Mouse (Mus musculus) forebrain, embryonic 12.5 days (tissue): ENCODE measurements around the gene Kmt2a. TPM values are rescaled to one million over a fixed set of nuclear protein-coding genes. Genes with fewer than 3 reads are reported as not detected.

ENCODE experiments used
- ATAC-seq: fragments of 200-750 bp; cut with Nextera tagmentation; 2 replicates; pipeline ENCODE4 v1.8.0; 2017; ENCODE audit warnings: moderate TSS enrichment; ENCODE audit not compliant: low FRiP score
- H3K27ac ChIP-seq: fragments of 300-500 bp; sonication (generic); 2 replicates; pipeline ENCODE4 v1.5.1; 2016; ENCODE audit warnings: mild to moderate bottlenecking
- H3K27me3 ChIP-seq: fragments of 300-500 bp; sonication (generic); 2 replicates; pipeline ENCODE4 v1.6.1; 2016; ENCODE audit warnings: mild to moderate bottlenecking
- H3K36me3 ChIP-seq: fragments of 300-500 bp; sonication (generic); replicated peaks from 2 replicates; pipeline ENCODE4 v1.6.1; 2016; ENCODE audit warnings: mild to moderate bottlenecking
- H3K4me1 ChIP-seq: fragments of 300-500 bp; sonication (generic); 2 replicates; pipeline ENCODE4 v1.6.1; 2016
- H3K4me2 ChIP-seq: fragments of 300-500 bp; sonication (generic); 2 replicates; pipeline ENCODE4 v1.6.1; 2016; ENCODE audit warnings: mild to moderate bottlenecking, moderate library complexity
- H3K4me3 ChIP-seq: fragments of 300-500 bp; sonication (generic); replicated peaks from 2 replicates; pipeline ENCODE4 v1.5.1; 2016; ENCODE audit warnings: mild to moderate bottlenecking
- H3K9ac ChIP-seq: fragments of 300-500 bp; sonication (generic); 2 replicates; pipeline ENCODE4 v1.6.1; 2016; ENCODE audit warnings: mild to moderate bottlenecking
- H3K9me3 ChIP-seq: fragments of 300-500 bp; sonication (generic); 2 replicates; pipeline ENCODE4 v1.6.1; 2016
- WGBS: fragments of 180-500 bp; shearing (Covaris S2); methylation state at CpG from one replicate; pipeline ENCODE4 v1.1.7; 2016; 5-methylcytosine and 5-hydroxymethylcytosine counted together
- polyA plus RNA-seq: library from polyadenylated mRNA; unstranded; fragments of >200 nt; fragmentation: Nextera tagmentation; extraction: Ambion mirVana; gene quantifications from 2 replicates; pipeline ENCODE4 v1.2.1, GENCODE M21; 2016

The Kmt2a gene
- 27.4 and 28.3 TPM in 2 replicates for polyA plus RNA-seq

DNA sequence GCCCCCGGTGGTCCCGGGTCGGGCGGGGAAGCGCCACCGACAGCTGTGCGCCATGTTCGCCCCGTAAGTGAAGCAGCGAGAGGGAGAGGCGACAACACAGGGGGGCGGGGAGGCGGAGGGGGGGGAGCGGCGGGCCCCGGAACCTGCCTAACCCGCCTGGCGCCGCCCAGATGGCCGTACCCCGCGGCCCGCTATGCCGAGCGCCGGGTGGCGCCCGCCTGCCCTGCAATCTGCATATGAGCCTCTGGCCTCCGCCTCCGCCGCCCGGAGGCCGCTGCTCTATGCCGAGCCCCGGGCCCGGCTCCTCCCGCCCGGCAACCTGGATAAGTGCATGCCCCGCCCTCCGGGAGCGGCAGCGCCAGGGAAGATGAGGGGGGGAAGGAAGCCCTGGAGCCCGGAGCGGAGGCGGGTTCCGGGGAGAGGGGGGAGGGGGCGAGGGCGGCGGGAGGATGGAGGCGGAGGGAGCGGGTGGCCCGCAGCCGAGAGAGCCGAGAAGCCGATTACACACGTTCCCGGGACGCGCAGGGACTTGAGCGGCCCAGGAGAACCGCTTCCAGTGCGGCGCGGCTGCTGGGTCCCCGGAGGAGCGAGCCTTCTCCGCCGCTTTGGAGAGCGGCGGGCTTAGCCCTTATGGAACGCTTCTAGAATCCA is at the start of gene Kmt2a:
Gene Kmt2a, minus strand, starts transcription at position 76 of the 651 bp plus-strand sequence.
- H3K9me3 ChIP-seq, result no peaks in the 10 kb centered on the region
- H3K4me2 ChIP-seq, result peak within 1 kb of the TSS; percentile 88
- H3K27me3 ChIP-seq, result no peaks in the 10 kb centered on the region
- H3K36me3 ChIP-seq, result peaks cover 10% of the 10 kb centered on the region
- peaks cover 41% of the 10 kb centered on the region for H3K4me1 ChIP-seq
- peak within 1 kb of the TSS; percentile 94 for H3K4me3 ChIP-seq
- WGBS, result under 1% methylated on average over 33 of the region's 71 CpGs
- ATAC-seq, result peak; percentile 80
- H3K27ac ChIP-seq, result peak within 1 kb of the TSS; percentile 99
- H3K9ac ChIP-seq, result peak within 1 kb of the TSS; percentile 99

DNA sequence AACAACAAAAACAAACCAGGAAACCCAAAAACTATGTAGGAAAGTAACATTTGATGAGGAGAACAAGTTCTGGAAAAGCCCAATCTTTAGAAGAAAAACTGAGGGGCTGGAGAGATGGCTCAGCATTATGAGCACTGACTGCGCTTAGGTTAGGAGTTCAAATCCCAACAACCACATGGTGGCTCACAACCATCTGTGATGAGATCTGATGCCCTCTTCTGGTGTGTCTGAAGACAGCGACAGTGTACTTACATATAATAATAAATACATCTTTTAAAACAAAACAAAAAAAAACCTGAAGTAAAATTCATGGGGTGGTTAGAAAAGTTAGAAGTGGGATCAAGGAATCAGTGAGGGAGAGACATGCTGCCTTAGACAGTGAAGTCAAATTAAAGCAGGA is 40.4 kb upstream of the Kmt2a start:
- Histone ChIP-seq H3K27ac (peak overlapping the region; percentile 91), H3K9me3 (no peaks in the 10 kb centered on the region)
- WGBS, result 79% methylated on average over 2 of the region's 2 CpGs

GRCm38 (mm10) chr9:44921123-44921468 is 40.0 kb upstream of the Kmt2a start:
- H3K27me3 ChIP-seq, result no peaks in the 10 kb centered on the region
- H3K9ac ChIP-seq, result peak overlapping the region; percentile 58
- H3K9me3 ChIP-seq, result no peaks in the 10 kb centered on the region
- peak overlapping the region; percentile 91 for H3K27ac ChIP-seq
- peak; percentile 83 for ATAC-seq
- H3K4me3 ChIP-seq, result peak overlapping the region; percentile 98
- peaks cover 3% of the 10 kb centered on the region; the same call in 1 of the 2 replicates for H3K36me3 ChIP-seq
- H3K4me1 ChIP-seq, result peaks cover 14% of the 10 kb centered on the region
- H3K4me2 ChIP-seq, result peak overlapping the region; percentile 86
- WGBS, result 1% methylated on average over 8 of the region's 8 CpGs

More for the DNA sequence above, 40.4 kb upstream of the Kmt2a start:
- H3K9ac ChIP-seq, result peak overlapping the region; percentile 58; the same call in 1 of the 2 replicates
- H3K4me3 ChIP-seq, result peak overlapping the region; percentile 98
- peak overlapping the region; percentile 86 for H3K4me2 ChIP-seq
- peaks cover 3% of the 10 kb centered on the region; the same call in 1 of the 2 replicates for H3K36me3 ChIP-seq
- peaks cover 14% of the 10 kb centered on the region for H3K4me1 ChIP-seq
- no peak for ATAC-seq
- H3K27me3 ChIP-seq, result no peaks in the 10 kb centered on the region

GRCm38 (mm10) chr9:44920374-44921122 is 39.5 kb upstream of the Kmt2a start, which contains the start of gene Atp5l:
Atp5l (minus strand) TSS chr9:44920742.
- peak within 1 kb of the TSS; percentile 86 for H3K4me2 ChIP-seq
- peaks cover under 1% of the 10 kb centered on the region; the same call in 1 of the 2 replicates for H3K36me3 ChIP-seq
- peak within 1 kb of the TSS; percentile 89 for H3K9ac ChIP-seq
- H3K4me1 ChIP-seq, result peaks cover 17% of the 10 kb centered on the region
- no peaks in the 10 kb centered on the region for H3K27me3 ChIP-seq
- peak within 1 kb of the TSS; percentile 91 for H3K27ac ChIP-seq
- no peaks in the 10 kb centered on the region for H3K9me3 ChIP-seq
- H3K4me3 ChIP-seq, result peak within 1 kb of the TSS; percentile 98
- WGBS, result under 1% methylated on average over 48 of the region's 48 CpGs
- ATAC-seq, result peak; percentile 90

- Histone ChIP-seq H3K27ac (no peak overlapping the region), H3K9ac (peak overlapping the region; percentile 89), H3K4me3 (peak overlapping the region; percentile 98), H3K36me3 (no peaks in the 10 kb centered on the region), H3K27me3 (no peaks in the 10 kb centered on the region), H3K4me1 (peaks cover 26% of the 10 kb centered on the region), H3K4me2 (peak overlapping the region; percentile 86), H3K9me3 (no peaks in the 10 kb centered on the region)
- 39% methylated on average over 2 of the region's 2 CpGs for WGBS
- ATAC-seq, result no peak
Measured at GRCm38 (mm10) chr9:44919606-44920005, 38.5 kb upstream of the Kmt2a start.

GRCm38 (mm10) chr9:44916196-44916595 is 35.1 kb upstream of the Kmt2a start:
- WGBS, result 70% methylated on average over 1 of the region's 1 CpGs
- no peak overlapping the region for H3K4me2 ChIP-seq
- ATAC-seq, result no peak

DNA sequence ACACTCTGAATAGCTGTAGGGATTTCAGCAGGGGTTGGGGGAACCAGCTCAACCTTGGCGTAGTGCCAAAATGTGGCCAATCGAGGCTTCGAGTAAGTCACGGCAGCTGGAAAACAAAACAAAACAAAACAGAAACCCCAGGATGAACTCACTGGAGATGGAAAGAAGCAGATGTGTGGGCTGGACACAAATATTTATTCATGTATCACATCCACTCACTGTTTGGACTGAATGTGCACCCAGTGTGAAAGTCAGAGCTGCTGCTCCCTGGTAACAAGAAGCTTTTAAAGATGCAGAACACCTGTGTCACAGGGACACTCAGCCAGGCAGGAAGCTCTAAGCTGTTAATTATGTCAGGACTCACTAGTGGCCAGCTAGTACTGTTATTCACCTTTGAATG is 33.6 kb upstream of the Kmt2a start:
- Histone ChIP-seq H3K27me3 (no peaks in the 10 kb centered on the region), H3K9me3 (no peaks in the 10 kb centered on the region), H3K4me2 (no peak overlapping the region), H3K27ac (no peak overlapping the region; the same call in 1 of the 2 replicates), H3K36me3 (peaks cover 25% of the 10 kb centered on the region), H3K4me3 (no peak overlapping the region), H3K4me1 (peaks cover 21% of the 10 kb centered on the region), H3K9ac (no peak overlapping the region)
- WGBS, result 38% methylated on average over 4 of the region's 4 CpGs
- no peak for ATAC-seq

More at GRCm38 (mm10) chr9:44916196-44916595, 35.1 kb upstream of the Kmt2a start:
- Histone ChIP-seq H3K9me3 (no peaks in the 10 kb centered on the region), H3K36me3 (peaks cover 15% of the 10 kb centered on the region), H3K4me1 (peaks cover 22% of the 10 kb centered on the region), H3K27me3 (no peaks in the 10 kb centered on the region), H3K27ac (no peak overlapping the region), H3K9ac (no peak overlapping the region), H3K4me3 (no peak overlapping the region)

- no peak for ATAC-seq
- WGBS, result 94% methylated on average over 4 of the region's 4 CpGs
- Histone ChIP-seq H3K4me3 (no peak overlapping the region), H3K9ac (no peak overlapping the region), H3K27me3 (no peaks in the 10 kb centered on the region), H3K4me2 (no peak overlapping the region), H3K4me1 (peaks cover 12% of the 10 kb centered on the region), H3K27ac (no peak overlapping the region), H3K36me3 (peaks cover 25% of the 10 kb centered on the region), H3K9me3 (no peaks in the 10 kb centered on the region)
Measured at GRCm38 (mm10) chr9:44911365-44911764, 30.3 kb upstream of the Kmt2a start.

DNA sequence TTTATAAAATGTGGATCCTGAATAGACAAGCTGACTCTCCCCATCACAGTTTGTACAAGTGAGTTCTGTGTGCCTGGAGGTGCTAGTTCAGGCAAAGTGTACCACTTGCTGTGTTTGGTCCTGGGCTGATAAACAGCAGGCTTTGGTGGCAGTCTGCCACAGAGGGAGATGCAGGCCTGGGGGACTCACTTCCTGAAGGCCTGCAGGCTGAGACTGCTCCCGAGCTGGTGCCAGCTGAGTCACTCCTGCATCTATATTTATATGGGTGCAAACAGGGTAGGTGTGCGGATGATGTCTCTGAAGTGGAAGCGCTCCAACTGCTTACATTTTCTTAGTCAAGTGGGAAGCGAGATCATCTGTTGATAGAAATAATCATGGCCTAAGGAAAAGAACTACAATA is 24.5 kb upstream of the Kmt2a start:
- Histone ChIP-seq H3K27ac (no peak overlapping the region), H3K9me3 (no peaks in the 10 kb centered on the region), H3K27me3 (no peaks in the 10 kb centered on the region), H3K4me3 (no peak overlapping the region), H3K36me3 (peaks cover 4% of the 10 kb centered on the region), H3K9ac (no peak overlapping the region), H3K4me2 (no peak overlapping the region), H3K4me1 (no peaks in the 10 kb centered on the region)
- WGBS, result 88% methylated on average over 4 of the region's 4 CpGs
- no peak for ATAC-seq

DNA sequence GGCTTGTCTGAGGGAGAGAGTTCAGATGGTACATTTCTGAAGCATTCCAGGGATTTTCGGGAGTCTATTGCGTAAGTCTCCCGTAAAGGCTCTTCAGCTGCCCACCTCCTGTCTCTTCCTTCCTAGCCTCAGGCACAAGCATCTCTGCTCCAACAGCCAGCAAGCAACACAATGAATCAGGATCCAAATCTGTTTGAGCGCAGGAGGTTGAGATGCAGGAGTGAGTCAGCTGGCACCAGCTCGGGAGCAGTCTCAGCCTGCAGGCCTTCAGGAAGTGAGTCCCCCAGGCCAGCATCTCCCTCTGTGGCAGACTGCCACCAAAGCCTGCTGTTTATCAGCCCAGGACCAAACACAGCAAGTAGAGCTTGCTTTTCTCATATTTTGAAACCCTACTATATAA is 23.9 kb upstream of the Kmt2a start:
- no peak overlapping the region for H3K4me2 ChIP-seq
- H3K9me3 ChIP-seq, result no peaks in the 10 kb centered on the region
- H3K4me3 ChIP-seq, result no peak overlapping the region
- 78% methylated on average over 5 of the region's 5 CpGs for WGBS
- no peaks in the 10 kb centered on the region for H3K27me3 ChIP-seq
- H3K36me3 ChIP-seq, result no peaks in the 10 kb centered on the region
- H3K9ac ChIP-seq, result no peak overlapping the region
- no peak for ATAC-seq
- no peak overlapping the region for H3K27ac ChIP-seq
- no peaks in the 10 kb centered on the region for H3K4me1 ChIP-seq

- H3K9ac ChIP-seq, result no peak overlapping the region
- H3K27me3 ChIP-seq, result no peaks in the 10 kb centered on the region
- no peak overlapping the region for H3K27ac ChIP-seq
- no peaks in the 10 kb centered on the region for H3K4me1 ChIP-seq
- 83% methylated on average over 4 of the region's 4 CpGs for WGBS
- H3K4me2 ChIP-seq, result no peak overlapping the region
- ATAC-seq, result no peak
- no peaks in the 10 kb centered on the region for H3K9me3 ChIP-seq
- H3K4me3 ChIP-seq, result no peak overlapping the region
- no peaks in the 10 kb centered on the region for H3K36me3 ChIP-seq
Measured at GRCm38 (mm10) chr9:44903856-44904255, 22.8 kb upstream of the Kmt2a start.

- ATAC-seq, result no peak
- WGBS, result 74% methylated on average over 4 of the region's 4 CpGs
- no peaks in the 10 kb centered on the region for H3K36me3 ChIP-seq
- H3K27me3 ChIP-seq, result no peaks in the 10 kb centered on the region
- no peak overlapping the region for H3K9ac ChIP-seq
- no peak overlapping the region for H3K27ac ChIP-seq
- H3K9me3 ChIP-seq, result no peaks in the 10 kb centered on the region
- H3K4me1 ChIP-seq, result no peaks in the 10 kb centered on the region
- no peak overlapping the region for H3K4me2 ChIP-seq
- no peak overlapping the region for H3K4me3 ChIP-seq
Measured at GRCm38 (mm10) chr9:44900402-44900801, 19.3 kb upstream of the Kmt2a start.
